Mouse (Mus musculus) testis, adult 2 months (tissue): ENCODE results near the gene Mterf2.

Experiments
- CTCF ChIP-seq: fragments of 200-500 bp; IDR thresholded peaks from 2 replicates; pipeline ENCODE4 v1.5.1; 2012; ENCODE audit warnings: low read depth, mild to moderate bottlenecking, inconsistent platforms, low read length, moderate library complexity; ENCODE audit not compliant: control insufficient read depth, insufficient read depth, insufficient replicate concordance
- POLR2A ChIP-seq: fragments of 200-500 bp; IDR thresholded peaks from 2 replicates; pipeline ENCODE4 v1.6.1; 2012; ENCODE audit warnings: low read depth, mild to moderate bottlenecking, inconsistent platforms, low read length, moderate library complexity; ENCODE audit not compliant: control insufficient read depth

DNA sequence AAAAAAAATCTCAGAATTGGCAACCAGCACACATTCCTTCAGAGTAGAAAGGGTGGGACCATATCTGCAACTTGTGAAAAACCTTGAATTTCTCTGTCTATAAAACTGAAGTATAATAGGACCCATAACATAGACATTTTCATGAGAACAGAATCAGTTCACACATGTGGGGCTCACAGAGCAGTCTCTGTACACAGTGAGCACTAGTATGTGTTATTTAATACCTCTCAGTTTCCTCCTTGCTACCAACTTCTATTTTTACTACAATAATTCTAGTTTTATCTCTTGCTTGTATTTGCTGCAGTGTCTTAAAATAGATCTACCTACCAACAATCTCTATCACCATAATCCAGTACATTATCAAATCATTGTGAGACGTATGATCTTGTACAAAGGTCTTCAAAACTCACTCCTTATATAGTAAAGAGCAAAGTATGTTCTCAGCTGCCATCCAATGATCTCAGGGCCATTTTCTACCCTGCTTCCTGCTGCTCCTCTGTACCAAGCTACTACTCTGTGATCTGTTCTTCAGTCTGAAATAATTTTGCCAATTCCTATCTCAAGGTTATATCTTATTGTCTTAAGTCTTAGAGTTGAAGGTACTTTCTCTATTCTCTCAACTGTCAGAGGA lies 32.3 kb upstream of the Mterf2 start:
- TF ChIP-seq CTCF, result no peak
- no peak for TF ChIP-seq POLR2A
